Mouse (Mus musculus): ENCODE measurements around the gene Flt3l.
A peak's percentile ranks its signal among the peaks of the same experiment; 100 is the strongest.

Gene Flt3l

DNA sequence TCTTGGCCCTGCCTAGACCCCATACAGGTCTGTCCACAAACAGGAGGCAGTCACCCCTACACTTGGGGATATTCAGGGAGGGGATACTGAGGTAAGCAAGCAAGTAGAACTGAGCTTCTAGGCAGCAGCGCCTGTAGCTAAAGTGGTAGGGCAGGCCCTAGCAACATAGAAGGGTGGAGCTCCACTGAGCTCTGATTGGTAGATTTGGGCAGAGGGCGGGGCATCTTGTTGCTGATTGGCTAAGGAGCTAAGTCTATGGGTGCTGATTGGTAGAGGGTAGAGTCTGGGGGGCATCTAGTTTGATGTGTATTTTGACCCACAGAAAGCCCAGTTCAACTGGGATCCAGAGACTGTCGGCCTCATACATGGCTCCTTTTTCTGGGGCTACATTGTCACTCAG is 33.3 kb upstream of the Flt3l start:
- peak; percentile 47 for DNase-seq (ENCODE audit: low read depth, low spot score)
- Histone ChIP-seq H3K36me3 (ENCODE audit: control insufficient read depth, insufficient read depth, low read length, poor library complexity, severe bottlenecking) (no peaks in the 10 kb centered on the region), H3K27me3 (ENCODE audit: control insufficient read depth, insufficient read depth, low read length, poor library complexity, severe bottlenecking) (no peaks in the 10 kb centered on the region)

DNA sequence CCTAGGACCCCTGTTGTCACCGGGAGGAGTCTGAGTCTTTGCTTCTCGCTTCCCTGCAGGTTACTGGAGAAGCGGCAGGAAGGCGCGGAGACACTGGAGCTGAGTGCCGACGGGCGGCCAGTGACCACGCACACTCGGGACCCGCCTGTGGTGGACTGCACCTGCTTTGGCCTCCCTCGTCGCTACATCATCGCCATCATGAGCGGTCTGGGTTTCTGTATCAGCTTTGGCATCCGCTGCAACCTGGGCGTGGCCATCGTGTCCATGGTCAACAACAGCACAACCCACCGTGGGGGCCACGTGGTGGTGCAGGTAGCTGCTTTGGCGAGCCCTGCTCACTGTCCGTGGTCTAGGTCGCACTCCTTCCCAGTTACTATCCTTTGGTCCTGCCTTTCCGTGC is 32.4 kb upstream of the Flt3l start:
- Histone ChIP-seq H3K27me3 (ENCODE audit: control insufficient read depth, insufficient read depth, low read length, poor library complexity, severe bottlenecking) (no peaks in the 10 kb centered on the region), H3K36me3 (ENCODE audit: control insufficient read depth, insufficient read depth, low read length, poor library complexity, severe bottlenecking) (no peaks in the 10 kb centered on the region)
- no peak for DNase-seq (ENCODE audit: low read depth, low spot score)

DNA sequence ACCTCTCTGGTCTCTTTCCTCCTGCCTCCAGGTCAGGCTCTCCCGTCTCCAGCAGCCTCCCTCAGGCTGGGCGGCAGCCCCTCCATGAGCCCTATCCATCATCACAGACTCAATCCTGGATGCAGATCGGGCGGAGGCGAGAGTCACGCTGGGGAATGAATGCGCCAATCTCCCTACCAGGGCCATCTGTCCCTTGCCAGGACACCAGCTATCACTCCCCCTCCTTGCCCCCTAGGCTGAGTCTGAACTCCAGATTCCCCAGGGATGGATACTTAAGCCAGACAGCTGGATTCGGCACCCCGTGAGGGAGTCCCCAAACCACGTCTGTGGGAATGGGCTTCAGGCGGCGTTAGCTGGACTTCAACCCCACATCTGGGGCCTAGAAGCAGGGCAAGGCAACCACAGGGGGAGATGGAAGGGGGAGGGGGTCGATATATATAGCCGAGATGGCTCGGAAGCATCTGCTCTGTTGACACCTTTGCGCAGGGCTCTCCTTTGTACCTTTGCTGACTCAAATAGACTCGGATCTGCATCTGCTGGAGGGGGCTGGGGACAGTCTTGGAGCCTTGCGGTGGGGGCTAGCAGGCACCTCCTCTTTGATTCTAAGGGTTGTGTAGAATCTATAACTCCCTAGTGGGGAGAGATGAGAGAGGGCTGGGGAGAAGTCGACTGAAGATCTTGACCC is 31.7 kb upstream of the Flt3l start:
- Histone ChIP-seq H3K27me3 (ENCODE audit: control insufficient read depth, insufficient read depth, low read length, poor library complexity, severe bottlenecking) (no peaks in the 10 kb centered on the region), H3K36me3 (ENCODE audit: control insufficient read depth, insufficient read depth, low read length, poor library complexity, severe bottlenecking) (no peaks in the 10 kb centered on the region)
- no peak for DNase-seq (ENCODE audit: low read depth, low spot score)

DNA sequence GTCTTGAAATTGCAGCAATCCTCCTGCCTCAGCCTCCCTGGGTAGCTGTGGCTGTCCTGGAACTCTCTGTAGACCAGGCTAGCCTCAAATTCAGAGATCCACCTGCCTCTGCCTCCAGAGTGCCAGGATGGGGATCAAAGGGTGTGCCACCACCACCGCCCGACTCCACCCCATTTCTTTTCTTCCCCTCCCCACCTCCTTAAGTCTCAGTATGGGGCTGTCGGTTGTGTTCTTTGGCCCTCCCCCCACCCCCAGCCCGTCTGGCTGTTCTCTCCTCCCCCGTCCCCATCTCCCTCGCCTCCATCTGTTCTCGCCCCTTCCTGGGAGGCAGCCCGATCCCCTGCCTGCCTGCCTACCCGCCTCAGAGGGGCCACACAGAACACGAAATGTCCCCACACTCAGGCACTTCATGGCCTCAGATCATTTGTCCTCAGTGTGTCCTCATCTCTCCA is 30.7 kb upstream of the Flt3l start:
- H3K27me3 ChIP-seq (ENCODE audit: control insufficient read depth, insufficient read depth, low read length, poor library complexity, severe bottlenecking): no peaks in the 10 kb centered on the region
- no peaks in the 10 kb centered on the region for H3K36me3 ChIP-seq (ENCODE audit: control insufficient read depth, insufficient read depth, low read length, poor library complexity, severe bottlenecking)
- DNase-seq (ENCODE audit: low read depth, low spot score): no peak

DNA sequence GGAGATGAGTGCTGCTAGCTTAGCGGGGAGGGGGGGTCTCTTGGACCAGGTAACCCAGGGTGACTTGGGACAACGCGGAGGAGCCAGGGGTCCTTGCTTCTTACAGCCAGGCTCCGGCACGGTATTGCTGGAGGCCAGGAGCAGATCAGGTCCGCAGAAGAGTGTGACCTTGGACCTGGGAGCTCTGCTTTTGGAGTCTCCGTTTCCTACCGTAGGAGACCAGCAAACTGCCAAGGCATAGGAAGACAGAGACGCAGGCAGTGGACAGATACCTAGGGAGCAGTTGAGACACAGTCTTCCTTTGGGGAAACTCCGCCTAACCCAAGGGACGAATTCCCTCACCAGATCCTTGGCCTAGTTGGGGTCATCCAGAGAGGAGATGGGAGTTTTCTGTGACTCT is 29.5 kb upstream of the Flt3l start:
- no peaks in the 10 kb centered on the region for H3K36me3 ChIP-seq (ENCODE audit: control insufficient read depth, insufficient read depth, low read length, poor library complexity, severe bottlenecking)
- DNase-seq (ENCODE audit: low read depth, low spot score): no peak

DNA sequence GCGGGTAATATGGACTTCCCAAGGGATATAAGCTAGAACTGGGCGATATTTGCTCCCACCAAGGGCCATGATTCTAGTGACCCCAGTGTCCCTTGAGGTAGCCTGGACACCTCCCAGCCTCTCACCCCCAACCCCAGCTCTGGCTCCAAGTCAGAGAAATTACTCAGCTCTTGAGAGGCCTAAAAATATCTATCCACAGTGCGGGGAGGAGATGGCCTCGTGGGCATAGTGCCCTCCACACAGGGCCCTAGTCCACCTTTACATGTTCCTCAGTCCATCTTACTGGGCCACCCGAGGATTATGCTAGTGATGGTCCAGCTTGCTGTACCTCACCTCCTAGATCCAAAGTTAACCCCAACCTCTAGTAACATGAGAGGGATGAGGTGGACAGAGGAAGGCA is 28.6 kb upstream of the Flt3l start:
- DNase-seq (ENCODE audit: low read depth, low spot score): no peak
- Histone ChIP-seq H3K27me3 (ENCODE audit: control insufficient read depth, insufficient read depth, low read length, poor library complexity, severe bottlenecking) (no peaks in the 10 kb centered on the region), H3K36me3 (ENCODE audit: control insufficient read depth, insufficient read depth, low read length, poor library complexity, severe bottlenecking) (no peaks in the 10 kb centered on the region; the same call in 1 of the 2 replicates)

More for the DNA sequence above, 29.5 kb upstream of the Flt3l start:
- H3K27me3 ChIP-seq (ENCODE audit: control insufficient read depth, insufficient read depth, low read length, poor library complexity, severe bottlenecking): no peaks in the 10 kb centered on the region

DNA sequence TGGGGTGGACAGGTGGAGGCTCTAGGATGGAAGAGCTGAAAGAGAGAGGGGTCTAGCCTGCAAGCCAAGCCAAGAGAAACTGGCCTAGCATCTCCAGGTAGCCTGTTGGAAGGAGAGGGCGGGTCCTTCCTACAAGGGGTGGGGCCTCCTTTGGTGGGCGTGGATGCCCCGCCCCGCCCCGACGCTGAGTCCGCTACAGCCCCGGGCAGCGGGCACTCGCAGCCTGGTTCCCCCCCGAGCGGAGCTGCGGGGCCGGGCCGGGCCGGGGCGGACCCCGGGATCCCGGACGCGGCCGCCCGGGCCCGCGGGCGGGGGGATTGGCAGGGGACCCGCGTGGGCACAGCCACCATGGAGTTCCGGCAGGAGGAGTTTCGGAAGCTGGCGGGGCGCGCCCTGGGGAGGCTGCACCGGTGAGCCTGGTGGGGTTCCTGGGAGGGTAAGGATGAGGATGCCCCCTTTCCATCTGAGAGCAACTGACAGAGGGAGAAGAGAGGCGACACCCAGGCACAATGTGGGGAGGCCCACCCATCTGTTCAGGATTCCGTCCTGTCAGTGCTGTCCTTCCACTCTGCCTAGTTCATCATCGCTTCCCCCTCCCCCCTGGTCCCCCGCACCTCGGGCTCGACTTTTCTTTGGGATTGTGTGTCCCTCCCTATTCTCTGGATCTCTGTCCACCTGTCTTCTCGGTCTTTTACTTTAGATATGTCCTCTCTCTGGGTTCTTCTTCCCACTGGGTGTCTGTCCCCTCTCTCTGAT is 27.7 kb upstream of the Flt3l start, which contains the start of gene Slc17a7:
Gene Slc17a7 (plus strand): TSS at position 215 of the 756 bp plus-strand sequence.
- no peaks in the 10 kb centered on the region; the same call in 1 of the 2 replicates for H3K36me3 ChIP-seq (ENCODE audit: control insufficient read depth, insufficient read depth, low read length, poor library complexity, severe bottlenecking)
- peak; percentile 49 for DNase-seq (ENCODE audit: low read depth, low spot score)

DNA sequence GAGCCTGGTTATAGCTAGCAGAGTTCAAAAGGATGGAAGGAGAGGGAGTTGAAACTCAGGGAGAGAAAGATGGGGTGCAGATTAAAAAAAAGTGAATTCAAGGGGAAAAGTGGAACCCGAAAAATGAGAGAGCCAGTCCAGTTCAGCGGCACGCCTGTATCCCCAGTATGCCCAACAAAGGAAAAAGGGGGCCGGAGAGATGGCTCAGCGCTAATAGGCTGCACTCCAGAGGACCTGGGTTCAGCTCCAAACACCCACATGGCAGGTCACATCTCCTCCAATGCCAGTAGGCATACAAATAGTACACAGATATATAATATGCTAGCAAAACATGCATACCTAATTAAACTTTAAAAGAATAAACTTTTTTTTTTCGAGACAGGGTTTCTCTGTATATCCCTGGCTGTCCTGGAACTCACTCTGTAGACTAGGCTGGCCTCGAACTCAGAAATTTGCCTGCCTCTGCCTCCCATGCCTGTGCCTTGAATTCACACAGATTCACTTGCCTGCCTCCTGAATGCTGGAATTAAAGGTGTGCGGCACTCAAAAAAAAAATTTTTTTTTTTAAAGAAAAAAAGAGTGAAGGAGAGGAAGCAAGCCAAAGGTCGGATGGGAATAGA is 26.9 kb upstream of the Flt3l start:
- no peaks in the 10 kb centered on the region for H3K27me3 ChIP-seq (ENCODE audit: control insufficient read depth, insufficient read depth, low read length, poor library complexity, severe bottlenecking)
- no peak for DNase-seq (ENCODE audit: low read depth, low spot score)
- no peaks in the 10 kb centered on the region; the same call in 1 of the 2 replicates for H3K36me3 ChIP-seq (ENCODE audit: control insufficient read depth, insufficient read depth, low read length, poor library complexity, severe bottlenecking)

More for the DNA sequence above, 27.7 kb upstream of the Flt3l start, which contains the start of gene Slc17a7:
- no peaks in the 10 kb centered on the region for H3K27me3 ChIP-seq (ENCODE audit: control insufficient read depth, insufficient read depth, low read length, poor library complexity, severe bottlenecking)

DNA sequence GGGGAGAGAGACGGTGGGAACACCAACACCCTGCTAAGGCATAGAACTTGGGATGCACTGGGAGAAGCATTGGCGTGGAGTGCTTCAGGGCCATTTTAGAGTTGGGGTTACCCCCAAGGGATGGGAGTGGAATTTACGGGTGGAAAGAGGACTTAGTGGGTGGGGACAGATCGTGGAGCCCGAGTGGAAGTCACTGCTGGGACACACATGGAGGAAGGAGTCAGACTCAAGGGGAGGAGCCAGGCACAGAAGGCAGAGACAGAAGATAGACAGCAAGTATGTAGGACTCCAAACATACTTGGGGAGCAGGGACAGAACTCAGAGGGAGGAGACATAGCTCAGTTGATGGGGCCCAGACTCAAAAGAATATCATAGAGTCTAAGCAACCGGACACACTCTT is 26.3 kb upstream of the Flt3l start:
- no peaks in the 10 kb centered on the region for H3K27me3 ChIP-seq (ENCODE audit: control insufficient read depth, insufficient read depth, low read length, poor library complexity, severe bottlenecking)
- H3K36me3 ChIP-seq (ENCODE audit: control insufficient read depth, insufficient read depth, low read length, poor library complexity, severe bottlenecking): no peaks in the 10 kb centered on the region; the same call in 1 of the 2 replicates
- no peak for DNase-seq (ENCODE audit: low read depth, low spot score)

DNA sequence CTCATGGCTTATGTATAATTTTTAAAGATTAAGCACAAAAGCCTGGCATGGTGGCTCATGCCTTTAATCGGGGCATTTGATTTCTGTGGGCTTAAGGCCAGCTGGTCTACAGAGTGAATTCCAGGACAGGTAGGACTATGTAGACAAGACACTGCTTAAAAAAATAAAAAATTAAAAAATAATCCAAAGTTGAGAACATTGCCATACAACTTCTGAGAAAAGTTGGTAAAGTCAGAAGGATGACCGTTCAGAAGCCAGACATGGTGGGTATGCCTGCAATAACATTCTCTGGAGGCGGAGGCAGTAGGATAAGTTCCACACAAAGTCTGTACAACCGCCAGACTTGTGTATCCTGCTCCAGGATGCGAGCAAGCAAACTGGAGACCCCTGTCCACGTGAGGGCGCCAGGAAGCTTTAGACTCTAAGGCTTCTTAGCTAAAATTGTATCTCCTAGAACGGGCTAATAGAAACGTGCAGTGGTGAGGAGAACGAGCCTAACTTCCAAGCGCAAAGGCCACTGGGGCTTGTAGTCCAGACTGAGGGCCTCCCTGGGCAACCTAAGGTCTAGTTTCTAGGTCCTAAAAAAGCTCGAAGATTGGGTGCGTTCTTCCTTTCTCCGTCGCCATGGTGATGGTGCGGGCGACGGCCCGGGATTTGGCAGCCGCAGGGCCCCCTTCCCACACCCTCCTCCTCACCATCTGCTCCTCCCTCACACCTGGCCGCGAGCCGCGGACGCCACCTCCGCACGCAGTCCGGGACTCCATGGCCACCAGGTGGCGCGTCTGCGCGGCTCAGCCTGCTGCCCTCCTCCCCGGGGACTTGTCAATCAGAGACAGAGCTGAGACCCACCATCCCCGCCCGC is 25.6 kb upstream of the Flt3l start:
- Histone ChIP-seq H3K36me3 (ENCODE audit: control insufficient read depth, insufficient read depth, low read length, poor library complexity, severe bottlenecking) (no peaks in the 10 kb centered on the region; the same call in 1 of the 2 replicates), H3K27me3 (ENCODE audit: control insufficient read depth, insufficient read depth, low read length, poor library complexity, severe bottlenecking) (no peaks in the 10 kb centered on the region)
- peak; percentile 90 for DNase-seq (ENCODE audit: low read depth, low spot score)

DNA sequence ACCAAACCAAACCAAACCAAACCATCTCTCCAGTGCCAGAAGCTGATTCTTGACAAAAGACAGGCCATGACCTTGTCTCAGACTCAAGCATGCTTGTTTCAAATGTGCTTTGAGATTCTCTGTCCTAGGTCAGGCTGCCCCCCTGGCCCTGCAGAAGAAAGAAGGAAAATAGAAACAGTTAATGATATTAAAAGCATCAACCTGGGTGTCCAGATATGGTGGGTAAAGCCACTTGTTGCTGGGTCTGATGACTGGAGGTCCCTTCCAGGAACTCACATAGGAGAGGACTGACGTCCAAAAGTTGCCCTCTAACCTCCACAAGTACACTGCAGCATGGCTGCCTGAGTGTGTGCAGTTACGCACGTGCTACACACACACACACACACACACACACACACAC is 24.6 kb upstream of the Flt3l start:
- no peaks in the 10 kb centered on the region for H3K27me3 ChIP-seq (ENCODE audit: control insufficient read depth, insufficient read depth, low read length, poor library complexity, severe bottlenecking)
- no peak for DNase-seq (ENCODE audit: low read depth, low spot score)
- H3K36me3 ChIP-seq (ENCODE audit: control insufficient read depth, insufficient read depth, low read length, poor library complexity, severe bottlenecking): no peaks in the 10 kb centered on the region; the same call in 1 of the 2 replicates

DNA sequence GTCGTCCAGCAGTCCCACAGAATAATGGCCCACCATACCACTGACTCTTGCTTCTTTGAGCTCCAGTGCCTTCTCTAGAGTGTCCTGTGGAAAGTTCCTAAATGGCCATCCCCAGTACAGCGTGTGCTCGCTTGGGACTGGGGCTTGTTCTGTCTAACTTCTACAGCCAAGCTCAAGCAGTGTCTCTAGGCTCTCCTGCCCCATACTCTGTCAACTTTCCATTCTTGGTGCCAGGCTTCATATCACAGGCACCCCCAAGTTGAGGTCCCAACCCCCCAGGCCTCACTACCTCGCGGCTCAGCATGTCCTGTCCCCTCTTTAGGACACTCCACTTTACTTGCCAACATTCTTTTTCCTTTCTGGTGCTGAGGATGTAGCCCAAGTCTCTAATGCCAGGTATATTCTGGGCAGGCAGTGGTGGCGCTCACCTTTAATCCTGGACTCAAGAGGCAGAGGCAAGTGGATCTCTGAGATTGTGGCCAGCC is 24.1 kb upstream of the Flt3l start:
- no peak for DNase-seq (ENCODE audit: low read depth, low spot score)
- Histone ChIP-seq H3K36me3 (ENCODE audit: control insufficient read depth, insufficient read depth, low read length, poor library complexity, severe bottlenecking) (no peaks in the 10 kb centered on the region; the same call in 1 of the 2 replicates), H3K27me3 (ENCODE audit: control insufficient read depth, insufficient read depth, low read length, poor library complexity, severe bottlenecking) (no peaks in the 10 kb centered on the region)

DNA sequence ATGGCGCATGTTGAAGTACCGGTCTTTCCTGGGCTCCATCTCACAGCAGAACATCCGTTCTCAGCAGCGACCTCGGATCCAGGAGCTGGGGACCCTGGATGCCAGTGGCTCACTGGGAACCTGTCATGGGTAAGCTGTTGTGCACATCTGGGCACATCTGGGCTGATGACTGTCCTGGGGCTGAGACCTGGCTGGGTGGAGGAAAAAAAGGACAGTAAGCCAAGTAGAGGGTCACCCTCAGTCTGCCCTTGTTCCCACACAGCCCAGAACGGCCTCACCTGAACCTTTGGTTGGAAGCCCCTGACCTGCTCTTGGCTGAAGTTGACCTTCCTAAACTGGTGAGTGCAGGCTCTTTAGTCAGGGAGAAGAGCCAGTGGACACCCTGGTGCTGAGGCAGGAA is 22.8 kb upstream of the Flt3l start:
- DNase-seq (ENCODE audit: low read depth, low spot score): no peak
- H3K27me3 ChIP-seq (ENCODE audit: control insufficient read depth, insufficient read depth, low read length, poor library complexity, severe bottlenecking): no peaks in the 10 kb centered on the region
- H3K36me3 ChIP-seq (ENCODE audit: control insufficient read depth, insufficient read depth, low read length, poor library complexity, severe bottlenecking): no peaks in the 10 kb centered on the region; the same call in 1 of the 2 replicates

DNA sequence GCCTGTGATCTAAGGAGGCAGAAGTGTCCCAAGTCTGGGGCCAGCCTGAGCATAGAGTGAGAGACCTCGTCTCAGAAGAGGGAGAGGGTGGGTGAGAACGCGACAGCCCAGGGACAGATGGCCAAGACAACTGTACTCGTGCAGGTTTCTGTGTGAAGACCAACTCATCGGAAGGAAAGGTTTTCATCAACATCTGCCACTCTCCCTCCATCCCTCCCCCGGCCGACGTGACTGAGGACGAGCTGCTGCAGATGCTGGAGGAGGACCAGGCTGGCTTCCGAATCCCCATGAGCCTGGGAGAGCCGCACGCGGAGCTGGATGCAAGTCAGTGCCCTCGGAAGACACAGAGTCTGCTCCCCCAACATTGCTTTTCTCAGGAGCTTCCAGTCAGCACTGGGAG is 21.2 kb upstream of the Flt3l start:
- DNase-seq (ENCODE audit: low read depth, low spot score): no peak
- Histone ChIP-seq H3K36me3 (ENCODE audit: control insufficient read depth, insufficient read depth, low read length, poor library complexity, severe bottlenecking) (no peaks in the 10 kb centered on the region; the same call in 1 of the 2 replicates), H3K27me3 (ENCODE audit: control insufficient read depth, insufficient read depth, low read length, poor library complexity, severe bottlenecking) (no peaks in the 10 kb centered on the region)
